Mouse (Mus musculus): ENCODE data around the gene Baz2b. TPM values are rescaled to one million over a fixed set of nuclear protein-coding genes. Genes with fewer than 3 reads are reported as not detected.

The Baz2b gene
- polyA plus RNA-seq, 1 experiment from 2014 or later = 46.3 TPM

GRCm38 (mm10) chr2:60196841-60197240, 12.8 kb downstream of the Baz2b start:
- ATAC-seq = no peak
- Histone ChIP-seq H3K9ac (no peak overlapping the region), H3K27me3 (replicated peaks) (no peaks in the 10 kb centered on the region), H3K36me3 (no peaks in the 10 kb centered on the region), H3K4me3 (replicated peaks) (no peak overlapping the region), H3K27ac (no peak overlapping the region), H3K4me1 (replicated peaks) (no peaks in the 10 kb centered on the region), H3K4me2 (replicated peaks) (no peak overlapping the region), H3K9me3 (no peaks in the 10 kb centered on the region)
- WGBS = 56% methylated on average over 1 of the region's 1 CpGs

GRCm38 (mm10) chr2:60181696-60182095, 27.9 kb downstream of the Baz2b start:
- Histone ChIP-seq H3K27me3 (replicated peaks) (no peaks in the 10 kb centered on the region), H3K4me2 (replicated peaks) (no peak overlapping the region), H3K36me3 (no peaks in the 10 kb centered on the region), H3K4me3 (replicated peaks) (no peak overlapping the region), H3K9ac (no peak overlapping the region), H3K27ac (no peak overlapping the region), H3K9me3 (no peaks in the 10 kb centered on the region), H3K4me1 (replicated peaks) (no peaks in the 10 kb centered on the region)
- no peak for ATAC-seq
- WGBS = 50% methylated on average over 2 of the region's 2 CpGs

GRCm38 (mm10) chr2:60177490-60177889, 32.1 kb downstream of the Baz2b start:
- 88% methylated on average over 3 of the region's 3 CpGs for WGBS
- Histone ChIP-seq H3K4me1 (replicated peaks) (no peaks in the 10 kb centered on the region), H3K27me3 (replicated peaks) (no peaks in the 10 kb centered on the region), H3K9ac (no peak overlapping the region), H3K4me2 (replicated peaks) (no peak overlapping the region), H3K36me3 (no peaks in the 10 kb centered on the region), H3K27ac (no peak overlapping the region), H3K9me3 (no peaks in the 10 kb centered on the region), H3K4me3 (replicated peaks) (no peak overlapping the region)
- ATAC-seq = no peak

GRCm38 (mm10) chr2:60176087-60176486, 33.6 kb downstream of the Baz2b start:
- H3K27ac ChIP-seq = no peak overlapping the region
- no peak overlapping the region for H3K9ac ChIP-seq
- H3K9me3 ChIP-seq = no peaks in the 10 kb centered on the region
- no peak overlapping the region for H3K4me2 ChIP-seq (replicated peaks)
- ATAC-seq = no peak
- no peaks in the 10 kb centered on the region for H3K27me3 ChIP-seq (replicated peaks)
- WGBS = 73% methylated on average over 5 of the region's 5 CpGs
- no peaks in the 10 kb centered on the region for H3K4me1 ChIP-seq (replicated peaks)
- H3K4me3 ChIP-seq (replicated peaks) = no peak overlapping the region
- no peaks in the 10 kb centered on the region for H3K36me3 ChIP-seq

- H3K27me3 ChIP-seq (replicated peaks) = no peaks in the 10 kb centered on the region
- H3K9me3 ChIP-seq = no peaks in the 10 kb centered on the region
- no peak for ATAC-seq
- 88% methylated on average over 3 of the region's 4 CpGs for WGBS
- H3K4me1 ChIP-seq (replicated peaks) = no peaks in the 10 kb centered on the region
- no peaks in the 10 kb centered on the region for H3K36me3 ChIP-seq
- H3K9ac ChIP-seq = no peak overlapping the region
- H3K4me3 ChIP-seq (replicated peaks) = no peak overlapping the region
- no peak overlapping the region for H3K27ac ChIP-seq
- no peak overlapping the region for H3K4me2 ChIP-seq (replicated peaks)
These were observed 34.6 kb downstream of the Baz2b start for GRCm38 (mm10) chr2:60175078-60175477.

GRCm38 (mm10) chr2:60173595-60173994, 36.0 kb downstream of the Baz2b start:
- no peaks in the 10 kb centered on the region for H3K36me3 ChIP-seq
- no peaks in the 10 kb centered on the region for H3K4me1 ChIP-seq (replicated peaks)
- H3K4me3 ChIP-seq (replicated peaks) = no peak overlapping the region
- H3K4me2 ChIP-seq (replicated peaks) = no peak overlapping the region
- no peak overlapping the region for H3K27ac ChIP-seq
- 92% methylated on average over 4 of the region's 4 CpGs for WGBS
- ATAC-seq = no peak
- no peak overlapping the region for H3K9ac ChIP-seq
- no peaks in the 10 kb centered on the region for H3K9me3 ChIP-seq
- H3K27me3 ChIP-seq (replicated peaks) = no peaks in the 10 kb centered on the region

- Histone ChIP-seq H3K4me2 (replicated peaks) (no peak overlapping the region), H3K36me3 (no peaks in the 10 kb centered on the region), H3K4me1 (replicated peaks) (no peaks in the 10 kb centered on the region), H3K9ac (no peak overlapping the region), H3K4me3 (replicated peaks) (no peak overlapping the region), H3K27me3 (replicated peaks) (no peaks in the 10 kb centered on the region), H3K27ac (no peak overlapping the region), H3K9me3 (no peaks in the 10 kb centered on the region)
- no peak for ATAC-seq
- 60% methylated on average over 3 of the region's 3 CpGs for WGBS
These were observed 36.4 kb downstream of the Baz2b start for GRCm38 (mm10) chr2:60173190-60173589.

GRCm38 (mm10) chr2:60172531-60172914, 37.1 kb downstream of the Baz2b start:
- Histone ChIP-seq H3K4me1 (replicated peaks) (no peaks in the 10 kb centered on the region), H3K36me3 (no peaks in the 10 kb centered on the region), H3K27me3 (replicated peaks) (no peaks in the 10 kb centered on the region), H3K4me3 (replicated peaks) (no peak overlapping the region), H3K9ac (no peak overlapping the region), H3K9me3 (no peaks in the 10 kb centered on the region), H3K27ac (no peak overlapping the region), H3K4me2 (replicated peaks) (no peak overlapping the region)
- 75% methylated on average over 2 of the region's 2 CpGs for WGBS
- no peak for ATAC-seq

- Histone ChIP-seq H3K4me2 (replicated peaks) (no peak overlapping the region), H3K9ac (no peak overlapping the region), H3K27me3 (replicated peaks) (no peaks in the 10 kb centered on the region), H3K36me3 (no peaks in the 10 kb centered on the region), H3K4me1 (replicated peaks) (no peaks in the 10 kb centered on the region), H3K9me3 (no peaks in the 10 kb centered on the region), H3K27ac (no peak overlapping the region), H3K4me3 (replicated peaks) (no peak overlapping the region)
- WGBS = 63% methylated on average over 7 of the region's 7 CpGs
- no peak for ATAC-seq
These were observed 37.7 kb downstream of the Baz2b start for GRCm38 (mm10) chr2:60171786-60172530.

- H3K4me3 ChIP-seq (replicated peaks) = no peak overlapping the region
- no peaks in the 10 kb centered on the region for H3K4me1 ChIP-seq (replicated peaks)
- H3K27me3 ChIP-seq (replicated peaks) = no peaks in the 10 kb centered on the region
- no peak overlapping the region for H3K27ac ChIP-seq
- WGBS = 71% methylated on average over 4 of the region's 4 CpGs
- H3K4me2 ChIP-seq (replicated peaks) = no peak overlapping the region
- no peak overlapping the region for H3K9ac ChIP-seq
- H3K36me3 ChIP-seq = no peaks in the 10 kb centered on the region
- no peak; the same call in 1 of the 2 replicates for ATAC-seq
- no peaks in the 10 kb centered on the region for H3K9me3 ChIP-seq
These were observed 42.8 kb downstream of the Baz2b start for GRCm38 (mm10) chr2:60166878-60167277.

GRCm38 (mm10) chr2:60165679-60166078, 44.0 kb downstream of the Baz2b start:
- no peak overlapping the region for H3K9ac ChIP-seq
- H3K27ac ChIP-seq = no peak overlapping the region
- H3K4me1 ChIP-seq (replicated peaks) = no peaks in the 10 kb centered on the region
- H3K4me2 ChIP-seq (replicated peaks) = no peak overlapping the region
- no peak overlapping the region for H3K4me3 ChIP-seq (replicated peaks)
- 89% methylated on average over 11 of the region's 11 CpGs for whole genome bisulfite sequencing
- no peaks in the 10 kb centered on the region for H3K36me3 ChIP-seq
- no peaks in the 10 kb centered on the region for H3K27me3 ChIP-seq (replicated peaks)
- H3K9me3 ChIP-seq = no peaks in the 10 kb centered on the region
- no peak for ATAC-seq

- H3K27me3 ChIP-seq (replicated peaks) = no peaks in the 10 kb centered on the region
- H3K4me3 ChIP-seq (replicated peaks) = no peak overlapping the region
- H3K9me3 ChIP-seq = no peaks in the 10 kb centered on the region
- no peak overlapping the region for H3K27ac ChIP-seq
- H3K4me1 ChIP-seq (replicated peaks) = no peaks in the 10 kb centered on the region
- ATAC-seq = 0 out of 2 replicates have a peak, but pooled peaks have one; percentile 20
- WGBS = 64% methylated on average over 2 of the region's 2 CpGs
- H3K4me2 ChIP-seq (replicated peaks) = no peak overlapping the region
- no peaks in the 10 kb centered on the region for H3K36me3 ChIP-seq
- no peak overlapping the region for H3K9ac ChIP-seq
These were observed 45.9 kb downstream of the Baz2b start for GRCm38 (mm10) chr2:60163744-60164143.

- no peak for ATAC-seq
- Histone ChIP-seq H3K4me3 (replicated peaks) (no peak overlapping the region), H3K27ac (no peak overlapping the region), H3K4me1 (replicated peaks) (no peaks in the 10 kb centered on the region), H3K4me2 (replicated peaks) (no peak overlapping the region), H3K9ac (no peak overlapping the region), H3K9me3 (no peaks in the 10 kb centered on the region), H3K36me3 (no peaks in the 10 kb centered on the region), H3K27me3 (replicated peaks) (no peaks in the 10 kb centered on the region)
- WGBS = 81% methylated on average over 2 of the region's 2 CpGs
These were observed 57.2 kb downstream of the Baz2b start for GRCm38 (mm10) chr2:60152481-60152880.
